Mouse (Mus musculus) myocyte (in vitro differentiated cells): ENCODE data around the gene Kcnk10. TPM values are rescaled to one million over a fixed set of nuclear protein-coding genes. Genes with fewer than 3 reads are reported as not detected.

ENCODE experiments used
- H3K27me3 ChIP-seq: one replicate; pipeline ENCODE4 v1.6.1; 2011; ENCODE audit not compliant: control insufficient read depth, insufficient read depth, insufficient read length
- H3K36me3 ChIP-seq: one replicate; pipeline ENCODE4 v1.6.1; 2011; ENCODE audit not compliant: control insufficient read depth, insufficient read depth
- H3K4me2 ChIP-seq: one replicate; pipeline ENCODE4 v1.6.1; 2011; ENCODE audit warnings: low read depth, control low read depth
- H3K4me3 ChIP-seq: one replicate; pipeline ENCODE4 v1.5.1; 2011; ENCODE audit warnings: mild to moderate bottlenecking, control low read depth, moderate library complexity
- H3K79me2 ChIP-seq: one replicate; pipeline ENCODE4 v1.6.1; 2011; ENCODE audit not compliant: control insufficient read depth, insufficient read depth
- H3ac ChIP-seq: one replicate; pipeline ENCODE4 v1.6.1; 2011; ENCODE audit not compliant: control insufficient read depth, insufficient read length
- CEBPB ChIP-seq: IDR thresholded peaks from 2 replicates; pipeline ENCODE4 v1.6.1; 2011; ENCODE audit warnings: mild to moderate bottlenecking, moderate library complexity; ENCODE audit not compliant: poor library complexity, insufficient read depth, severe bottlenecking
- E2F4 ChIP-seq: IDR thresholded peaks from one replicate; pipeline ENCODE4 v1.6.1; 2011; ENCODE audit warnings: mild to moderate bottlenecking, control low read depth, moderate library complexity; ENCODE audit not compliant: insufficient read depth
- MAX ChIP-seq: IDR thresholded peaks from one replicate; pipeline ENCODE4 v1.6.1; 2011; ENCODE audit warnings: low read depth, mild to moderate bottlenecking, control low read depth
- MYOD1 ChIP-seq, 3 experiments: IDR thresholded peaks; one replicate each; pipeline ENCODE4 v1.6.1; 2011; ENCODE audit warnings: control low read depth in 2 of 3, low read depth in 2 of 3, mild to moderate bottlenecking in 2 of 3, moderate library complexity in 1 of 3; ENCODE audit not compliant: insufficient read length in 2 of 3, control insufficient read depth in 1 of 3
- MYOG ChIP-seq, 3 experiments: IDR thresholded peaks; one replicate each; pipeline ENCODE4 v1.6.1; 2011; ENCODE audit warnings: control low read depth in 2 of 3, low read depth in 2 of 3, mild to moderate bottlenecking in 2 of 3; ENCODE audit not compliant: insufficient read length in 2 of 3, control insufficient read depth in 1 of 3, insufficient read depth in 1 of 3
- POLR2A ChIP-seq: IDR thresholded peaks from one replicate; pipeline ENCODE4 v1.6.1; 2011; ENCODE audit warnings: low read depth, mild to moderate bottlenecking, control low read depth, moderate library complexity; ENCODE audit not compliant: insufficient read length
- POLR2AphosphoS2 ChIP-seq: IDR thresholded peaks from one replicate; pipeline ENCODE4 v1.6.1; 2011; ENCODE audit warnings: low read depth, control low read depth; ENCODE audit not compliant: insufficient read length
- REST ChIP-seq: IDR thresholded peaks from one replicate; pipeline ENCODE4 v1.6.1; 2011; ENCODE audit warnings: mild to moderate bottlenecking, control low read depth, moderate library complexity; ENCODE audit not compliant: insufficient read depth, insufficient read length
- SRF ChIP-seq: IDR thresholded peaks from one replicate; pipeline ENCODE4 v1.6.1; 2011; ENCODE audit warnings: low read depth; ENCODE audit not compliant: control insufficient read depth, insufficient read length
- TCF12 ChIP-seq: IDR thresholded peaks from one replicate; pipeline ENCODE4 v1.6.1; 2011; ENCODE audit warnings: mild to moderate bottlenecking, control low read depth; ENCODE audit not compliant: poor library complexity, insufficient read depth, severe bottlenecking
- TCF3 ChIP-seq: IDR thresholded peaks from one replicate; pipeline ENCODE4 v1.6.1; 2011; ENCODE audit warnings: low read depth, control low read depth; ENCODE audit not compliant: insufficient read length
- USF1 ChIP-seq: IDR thresholded peaks from one replicate; pipeline ENCODE4 v1.6.1; 2011; ENCODE audit warnings: low read depth, mild to moderate bottlenecking, control low read depth, moderate library complexity
- polyA plus RNA-seq: library from polyadenylated mRNA; unstranded; fragments of >200 nt; fragmentation: generic; extraction: Trizol; gene quantifications from one replicate; pipeline ENCODE4 v1.2.1, GENCODE M21; 2012; ENCODE audit warnings: missing spikeins

The Kcnk10 gene
- polyA plus RNA-seq, 1 experiment = not detected

DNA sequence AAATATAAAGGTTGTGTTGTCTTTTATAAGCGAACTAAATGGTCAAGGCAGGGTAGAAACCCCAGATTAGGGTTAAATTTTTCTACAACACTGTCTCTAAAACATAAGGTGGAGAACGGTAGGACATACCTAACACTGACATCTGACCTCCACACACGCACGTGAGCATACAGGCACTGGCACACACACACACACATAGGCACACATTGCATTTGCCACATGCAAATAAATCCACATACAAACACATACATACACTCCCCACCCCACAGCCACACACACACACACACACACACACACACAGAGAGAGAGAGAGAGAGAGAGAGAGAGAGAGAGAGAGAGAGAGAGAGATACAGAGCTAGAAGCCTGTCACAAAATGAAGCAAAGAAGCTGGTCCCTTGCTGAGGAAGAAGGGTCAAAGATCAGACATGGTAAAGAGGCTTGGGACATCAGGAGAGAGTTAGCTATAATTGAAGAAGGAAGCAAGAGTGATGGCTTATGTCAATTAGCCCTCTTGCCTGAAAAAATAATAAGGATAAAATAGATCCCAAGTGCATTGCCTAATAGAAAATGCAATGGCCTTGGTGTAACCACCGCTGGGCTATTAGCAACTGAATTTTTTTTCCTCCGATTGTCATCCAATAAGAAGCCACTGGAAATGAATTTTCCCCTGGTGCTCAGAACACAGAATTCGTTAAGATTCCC lies 58.1 kb downstream of the Kcnk10 start:
- H3K79me2 ChIP-seq = no peaks in the 10 kb centered on the region
- no peak for TF ChIP-seq POLR2AphosphoS2
- no peaks in the 10 kb centered on the region for H3K36me3 ChIP-seq
- no peak overlapping the region for H3K4me2 ChIP-seq
- H3ac ChIP-seq = no peak overlapping the region
- H3K27me3 ChIP-seq = peaks cover 17% of the 10 kb centered on the region
- H3K4me3 ChIP-seq = no peak overlapping the region

DNA sequence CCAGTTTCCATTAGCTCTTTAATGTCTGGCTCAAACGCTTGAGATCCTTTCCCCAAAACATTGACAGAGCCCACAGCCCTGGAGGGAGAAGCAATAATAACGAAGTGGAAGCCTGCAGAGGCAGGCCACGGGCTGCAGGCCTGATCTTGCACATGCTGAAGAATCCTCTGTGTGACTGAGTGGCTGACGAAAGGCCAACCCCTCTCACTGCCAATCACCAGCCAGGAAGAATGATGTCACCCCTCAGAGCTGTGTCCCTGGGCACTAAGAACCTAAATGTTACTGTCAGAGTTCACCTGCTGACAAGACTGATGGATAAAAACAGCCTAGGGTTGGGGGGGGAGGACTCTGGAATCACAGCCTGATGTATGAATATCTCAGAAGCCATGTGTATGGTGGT lies 72.5 kb downstream of the Kcnk10 start:
- Histone ChIP-seq H3K27me3 (no peaks in the 10 kb centered on the region), H3K4me2 (no peak overlapping the region), H3K79me2 (no peaks in the 10 kb centered on the region), H3ac (no peak overlapping the region), H3K4me3 (no peak overlapping the region), H3K36me3 (no peaks in the 10 kb centered on the region)
- no peak for TF ChIP-seq MYOG (IDR thresholded peaks at IDR 0.05; ENCODE audit: control insufficient read depth in 1 of 3, insufficient read depth in 1 of 3, insufficient read length in 2 of 3, low read depth in 2 of 3)
- no peak for TF ChIP-seq SRF
- no peak for TF ChIP-seq CEBPB
- TF ChIP-seq TCF12 = no peak
- TF ChIP-seq POLR2A = no peak
- TF ChIP-seq MYOD1 (IDR thresholded peaks at IDR 0.05; ENCODE audit: control insufficient read depth in 1 of 3, insufficient read length in 2 of 3, low read depth in 2 of 3) = no peak
- no peak for TF ChIP-seq TCF3
- TF ChIP-seq USF1 = no peak

DNA sequence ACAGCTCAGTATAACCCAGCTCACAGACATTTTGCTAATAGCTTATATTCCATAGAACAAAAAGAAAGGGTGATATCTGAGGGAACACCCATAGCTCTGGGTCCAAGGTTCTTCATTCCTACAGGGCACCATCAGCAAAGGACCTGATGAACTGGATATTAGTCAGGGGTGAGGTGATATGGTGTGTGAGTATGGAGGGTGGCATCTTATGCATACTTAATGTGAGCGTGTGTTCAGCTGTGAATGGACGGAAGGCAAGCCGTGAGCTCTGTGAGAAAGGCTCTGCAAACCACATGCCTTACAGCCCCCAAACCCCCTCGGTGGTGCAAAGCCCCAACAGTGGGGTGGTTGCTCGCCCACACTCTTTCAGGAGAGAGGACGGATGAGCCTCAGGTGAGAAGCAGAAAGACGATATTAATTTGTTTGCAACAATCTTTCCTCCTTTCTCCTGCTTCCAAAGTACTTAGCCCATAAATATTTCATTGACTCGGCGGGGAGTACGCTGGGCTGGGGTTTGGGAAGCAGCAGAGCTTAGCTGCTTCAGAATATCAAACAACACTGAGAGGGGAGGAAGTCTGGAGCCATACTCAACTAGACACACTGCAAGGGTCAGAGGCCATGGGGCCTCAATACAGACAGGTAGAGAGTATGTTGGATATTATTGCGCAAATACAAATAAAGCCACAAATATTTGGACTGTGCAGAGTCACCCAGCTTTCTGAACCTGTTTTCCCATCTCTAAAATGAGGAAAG lies 76.4 kb downstream of the Kcnk10 start:
- no peak overlapping the region for H3ac ChIP-seq
- no peaks in the 10 kb centered on the region for H3K36me3 ChIP-seq
- no peak overlapping the region for H3K4me3 ChIP-seq
- no peak overlapping the region for H3K4me2 ChIP-seq
- TF ChIP-seq MYOG (IDR thresholded peaks at IDR 0.05; ENCODE audit: control insufficient read depth in 1 of 3, insufficient read depth in 1 of 3, insufficient read length in 2 of 3, low read depth in 2 of 3) (no peak), TCF12 (no peak), SRF (no peak), E2F4 (no peak), MYOD1 (IDR thresholded peaks at IDR 0.05; ENCODE audit: control insufficient read depth in 1 of 3, insufficient read length in 2 of 3, low read depth in 2 of 3) (no peak), USF1 (no peak), POLR2AphosphoS2 (no peak), MAX (no peak), POLR2A (no peak), TCF3 (no peak), CEBPB (no peak), REST (no peak)
- H3K79me2 ChIP-seq = no peaks in the 10 kb centered on the region
- H3K27me3 ChIP-seq = no peaks in the 10 kb centered on the region

DNA sequence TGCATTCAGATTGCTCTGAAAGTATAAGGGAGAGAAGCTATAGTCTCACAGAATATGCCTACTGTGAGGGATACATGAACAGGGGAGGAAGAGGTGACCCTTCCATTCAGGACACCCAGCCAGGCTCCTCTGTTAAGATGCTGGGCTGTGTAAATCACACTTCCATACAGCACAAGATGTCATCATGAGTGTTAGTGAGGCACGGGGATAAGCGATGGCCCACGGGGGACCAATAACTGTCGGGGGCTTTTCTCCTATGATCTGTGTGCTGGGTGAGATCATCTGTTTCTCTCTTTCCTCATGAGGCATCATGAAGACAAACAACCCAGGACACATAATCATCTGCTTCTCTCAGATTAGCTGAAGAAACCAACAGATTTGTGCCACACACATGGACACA lies 77.1 kb downstream of the Kcnk10 start:
- Histone ChIP-seq H3K79me2 (no peaks in the 10 kb centered on the region), H3K27me3 (no peaks in the 10 kb centered on the region), H3K4me3 (no peak overlapping the region), H3K4me2 (no peak overlapping the region), H3ac (no peak overlapping the region), H3K36me3 (no peaks in the 10 kb centered on the region)
- TF ChIP-seq USF1 = no peak
- no peak for TF ChIP-seq SRF
- no peak for TF ChIP-seq POLR2AphosphoS2
- no peak for TF ChIP-seq E2F4
- TF ChIP-seq MAX = no peak
- no peak for TF ChIP-seq TCF3
- TF ChIP-seq TCF12 = no peak
- TF ChIP-seq POLR2A = no peak
- no peak for TF ChIP-seq REST
- no peak for TF ChIP-seq MYOG (IDR thresholded peaks at IDR 0.05; ENCODE audit: control insufficient read depth in 1 of 3, insufficient read depth in 1 of 3, insufficient read length in 2 of 3, low read depth in 2 of 3)
- no peak for TF ChIP-seq CEBPB
- TF ChIP-seq MYOD1 (IDR thresholded peaks at IDR 0.05; ENCODE audit: control insufficient read depth in 1 of 3, insufficient read length in 2 of 3, low read depth in 2 of 3) = no peak

DNA sequence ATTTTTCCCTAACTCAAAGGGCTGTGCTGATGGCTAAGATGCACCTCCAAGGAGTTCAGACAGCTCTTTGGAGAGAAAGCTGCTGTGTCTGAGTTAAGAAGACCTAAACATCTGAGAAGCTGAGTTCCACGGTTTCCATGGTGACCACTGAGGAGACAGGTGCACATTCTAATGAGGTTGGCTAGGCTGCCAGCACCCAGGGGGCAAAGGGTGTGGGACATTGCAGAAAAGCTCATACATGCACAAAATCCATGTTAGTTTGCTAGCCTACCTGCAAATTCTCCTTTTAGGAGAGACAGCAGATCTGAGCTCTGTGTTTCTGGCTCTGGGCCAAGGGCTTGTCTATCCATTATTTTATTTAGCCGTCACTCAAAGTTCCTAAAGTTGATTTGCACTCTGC lies 96.7 kb downstream of the Kcnk10 start:
- Histone ChIP-seq H3K4me2 (no peak overlapping the region), H3K4me3 (no peak overlapping the region), H3K36me3 (no peaks in the 10 kb centered on the region), H3K79me2 (no peaks in the 10 kb centered on the region), H3ac (no peak overlapping the region), H3K27me3 (peaks cover 10% of the 10 kb centered on the region)
- TF ChIP-seq POLR2A = no peak
- no peak for TF ChIP-seq SRF
- TF ChIP-seq USF1 = no peak
- no peak for TF ChIP-seq TCF3
- TF ChIP-seq MAX = no peak
- no peak for TF ChIP-seq POLR2AphosphoS2
- TF ChIP-seq E2F4 = no peak
- no peak for TF ChIP-seq REST
- no peak for TF ChIP-seq TCF12
- TF ChIP-seq CEBPB = no peak
- no peak for TF ChIP-seq MYOD1 (IDR thresholded peaks at IDR 0.05; ENCODE audit: control insufficient read depth in 1 of 3, insufficient read length in 2 of 3, low read depth in 2 of 3)
- no peak for TF ChIP-seq MYOG (IDR thresholded peaks at IDR 0.05; ENCODE audit: control insufficient read depth in 1 of 3, insufficient read depth in 1 of 3, insufficient read length in 2 of 3, low read depth in 2 of 3)
